Mouse (Mus musculus) limb, embryonic 14.5 days (tissue): Measurements from ENCODE around the gene Lhx8. TPM values are rescaled to one million over a fixed set of nuclear protein-coding genes. Genes with fewer than 3 reads are reported as not detected.

Experiments
- ATAC-seq: fragments of 200-750 bp; cut with Nextera tagmentation; 2 replicates; pipeline ENCODE4 v1.8.0; 2017; ENCODE audit warnings: low read depth, moderate number of reproducible peaks, moderate TSS enrichment; ENCODE audit not compliant: low FRiP score
- DNase-seq: peaks from one replicate; pipeline ENCODE4 v3.0.0-alpha.2; 2015; ENCODE audit warnings: low spot score
- H3K27ac ChIP-seq: fragments of 300-500 bp; sonication (generic); replicated peaks from 2 replicates; pipeline ENCODE4 v1.5.1; 2014; ENCODE audit warnings: low read depth, mild to moderate bottlenecking, low read length, moderate library complexity, mixed read lengths
- H3K27me3 ChIP-seq: fragments of 300-500 bp; sonication (generic); 2 replicates; pipeline ENCODE4 v1.6.1; 2014; ENCODE audit warnings: low read length, mixed read lengths; ENCODE audit not compliant: control insufficient read depth, insufficient read depth
- H3K36me3 ChIP-seq: fragments of 300-500 bp; sonication (generic); 2 replicates; pipeline ENCODE4 v1.6.1; 2014; ENCODE audit warnings: mild to moderate bottlenecking, low read length, moderate library complexity, mixed read lengths; ENCODE audit not compliant: control insufficient read depth, insufficient read depth
- H3K4me1 ChIP-seq: fragments of 300-500 bp; sonication (generic); 2 replicates; pipeline ENCODE4 v1.6.1; 2014; ENCODE audit warnings: antibody characterized with exemption, low read length, mixed read lengths; ENCODE audit not compliant: control insufficient read depth, insufficient read depth
- H3K4me2 ChIP-seq: fragments of 300-500 bp; sonication (generic); replicated peaks from 2 replicates; pipeline ENCODE4 v1.6.1; 2014; ENCODE audit warnings: low read depth, mild to moderate bottlenecking, low read length, moderate library complexity; ENCODE audit not compliant: severe bottlenecking
- H3K4me3 ChIP-seq: fragments of 300-500 bp; sonication (generic); replicated peaks from 2 replicates; pipeline ENCODE4 v1.5.1; 2014; ENCODE audit warnings: low read length
- H3K9ac ChIP-seq: fragments of 300-500 bp; sonication (generic); 2 replicates; pipeline ENCODE4 v1.6.1; 2014; ENCODE audit warnings: mild to moderate bottlenecking, low read depth, low read length, moderate library complexity; ENCODE audit not compliant: severe bottlenecking
- H3K9me3 ChIP-seq: fragments of 300-500 bp; sonication (generic); 2 replicates; pipeline ENCODE4 v1.6.1; 2016; ENCODE audit warnings: low read length; ENCODE audit not compliant: control insufficient read depth
- POLR2A ChIP-seq: fragments of 200-500 bp; IDR thresholded peaks from 2 replicates; pipeline ENCODE4 v1.8.0; 2012; ENCODE audit warnings: inconsistent platforms, mild to moderate bottlenecking, moderate library complexity, borderline replicate concordance; ENCODE audit not compliant: insufficient read depth, insufficient read length; ENCODE audit errors: extremely low read depth
- WGBS: fragments of 180-500 bp; shearing (Covaris S2); extraction: QIAGEN DNeasy Blood & Tissue Kit; methylation state at CpG from one replicate; pipeline ENCODE4 v1.1.7; 2014; 5-methylcytosine and 5-hydroxymethylcytosine counted together
- polyA plus RNA-seq, 2 experiments: library from polyadenylated mRNA; depleted of rRNA in 1 of 2; stranded (reverse) in 1 of 2; unstranded in 1 of 2; fragments of >200 nt; fragmentation: Nextera tagmentation in 1 of 2; extraction: Ambion mirVana in 1 of 2; gene quantifications; 2 replicates each; pipeline versions ENCODE4 v1.2.1 to v1.2.3; 2012 to 2014

Lhx8 gene
- polyA plus RNA-seq, 2 experiments = 2.2 to 2.9 TPM

DNA sequence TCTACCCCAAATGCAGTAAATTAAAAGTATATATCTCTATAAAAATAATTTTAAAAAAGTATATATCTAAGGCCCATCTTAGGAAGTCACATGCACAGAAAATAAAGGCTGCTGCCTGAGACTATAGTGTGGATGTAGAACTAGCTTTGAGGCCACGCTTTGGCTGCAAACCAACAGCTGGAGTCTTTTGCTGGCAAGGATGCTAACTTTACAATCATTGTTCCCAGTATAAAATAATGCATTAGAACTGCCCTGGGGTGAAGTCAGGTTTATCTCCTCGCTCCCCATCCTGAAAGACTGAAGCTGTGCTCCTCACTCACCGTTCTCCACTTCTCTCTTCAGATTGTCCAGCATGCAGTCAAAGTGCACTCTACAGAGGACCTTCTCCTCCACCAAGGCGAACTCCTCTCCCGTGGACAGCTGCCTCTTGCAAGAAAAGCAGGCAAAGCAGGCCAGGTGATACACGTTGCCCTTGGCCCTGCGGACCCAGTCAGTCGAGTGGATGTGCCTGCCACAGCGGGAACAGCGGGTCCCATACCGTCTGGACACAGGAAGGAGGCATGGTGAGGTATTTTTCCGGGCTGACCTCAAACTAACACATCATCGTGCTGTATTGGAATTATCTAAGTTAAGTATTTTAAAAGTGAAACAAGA lies 8.4 kb downstream of the Lhx8 start:
- 69% methylated on average over 13 of the region's 13 CpGs for WGBS
- Histone ChIP-seq H3K4me3 (no peak overlapping the region), H3K27me3 (peaks cover 39% of the 10 kb centered on the region), H3K36me3 (no peaks in the 10 kb centered on the region), H3K4me2 (no peak overlapping the region), H3K4me1 (no peaks in the 10 kb centered on the region), H3K9ac (no peak overlapping the region), H3K9me3 (no peaks in the 10 kb centered on the region), H3K27ac (no peak overlapping the region)
- TF ChIP-seq POLR2A = no peak
- ATAC-seq = no peak
- DNase-seq = no peak

DNA sequence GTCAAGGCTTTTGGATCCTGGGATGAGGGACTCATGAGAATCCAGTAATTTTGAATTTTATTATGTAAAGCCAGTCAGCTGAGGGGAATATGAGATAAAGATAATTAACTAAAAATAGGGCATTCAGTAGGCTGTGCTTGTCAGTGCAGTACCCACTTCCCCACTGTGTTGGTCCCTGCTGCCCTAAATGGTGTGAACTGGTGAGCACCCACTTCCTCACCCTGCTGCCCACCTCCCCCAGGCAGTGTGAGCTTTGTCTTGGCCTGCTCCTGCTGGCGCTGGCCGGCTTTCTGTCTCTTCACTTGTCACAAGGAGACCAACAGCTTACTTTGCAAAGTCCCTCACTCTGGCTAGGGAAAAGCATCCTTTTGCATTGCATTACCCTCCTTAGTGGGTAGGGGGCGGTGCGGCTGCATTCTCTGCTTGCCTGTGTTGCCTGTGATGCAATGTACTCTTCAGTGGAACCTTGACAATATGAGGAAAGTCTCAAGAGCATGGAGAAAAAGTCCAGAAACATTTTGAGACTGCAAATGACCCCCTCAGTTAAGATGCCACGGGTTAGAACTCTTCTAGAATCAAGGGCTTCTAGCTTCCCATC lies 12.7 kb downstream of the Lhx8 start:
- no peak for ATAC-seq
- H3K27ac ChIP-seq = no peak overlapping the region
- DNase-seq = no peak
- H3K27me3 ChIP-seq = peaks cover 5% of the 10 kb centered on the region; the same call in 1 of the 2 replicates
- no peak overlapping the region for H3K4me3 ChIP-seq
- H3K9me3 ChIP-seq = no peaks in the 10 kb centered on the region
- no peak for TF ChIP-seq POLR2A
- 22% methylated on average over 5 of the region's 5 CpGs for WGBS
- H3K36me3 ChIP-seq = no peaks in the 10 kb centered on the region
- H3K4me2 ChIP-seq = no peak overlapping the region
- no peak overlapping the region for H3K9ac ChIP-seq
- no peaks in the 10 kb centered on the region for H3K4me1 ChIP-seq

DNA sequence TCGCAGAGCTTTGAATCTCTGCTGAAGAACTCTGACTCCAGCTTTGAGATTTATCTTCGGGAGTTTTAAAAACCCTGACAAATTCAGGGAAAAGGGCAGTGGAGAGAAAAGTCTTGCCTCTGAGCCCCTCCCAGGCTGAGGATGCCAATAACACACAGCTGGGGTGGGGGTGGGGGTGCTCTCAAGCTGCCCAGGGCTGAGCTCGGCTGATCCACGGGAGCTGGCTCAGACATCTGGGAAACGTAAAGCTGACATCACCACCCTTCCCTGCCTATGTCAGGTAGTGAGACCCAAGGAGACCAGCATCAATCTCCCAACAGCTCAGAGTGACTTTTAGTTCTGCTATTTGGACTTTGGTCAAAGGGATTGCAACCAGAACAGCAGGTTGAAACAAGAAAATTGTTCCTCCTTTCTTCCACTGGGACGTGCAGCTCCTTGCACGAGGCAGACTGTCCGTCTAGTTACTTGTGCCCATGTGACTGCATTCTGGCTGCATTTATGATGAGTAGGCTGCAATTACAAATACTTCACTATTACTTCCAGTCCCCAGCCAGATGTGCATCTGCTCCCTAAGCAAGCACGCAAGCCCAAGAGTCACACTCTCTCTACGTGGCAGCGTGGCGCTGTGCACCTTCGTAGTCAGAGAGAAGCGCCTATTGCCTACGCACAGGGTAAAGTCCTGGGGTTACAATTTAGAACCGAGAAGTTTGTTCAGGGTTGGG lies 25.1 kb downstream of the Lhx8 start:
- WGBS = 33% methylated on average over 16 of the region's 16 CpGs
- Histone ChIP-seq H3K9me3 (no peaks in the 10 kb centered on the region), H3K4me3 (no peak overlapping the region), H3K4me2 (peak overlapping the region; percentile 16; the same call in 1 of the 2 replicates), H3K4me1 (peaks cover 12% of the 10 kb centered on the region; the same call in 1 of the 2 replicates), H3K36me3 (no peaks in the 10 kb centered on the region), H3K27ac (no peak overlapping the region), H3K27me3 (no peaks in the 10 kb centered on the region), H3K9ac (no peak overlapping the region)
- ATAC-seq (0 out of 2 replicates have a peak, but pooled peaks have one; percentile 41), DNase-seq (no peak)
- no peak for TF ChIP-seq POLR2A

DNA sequence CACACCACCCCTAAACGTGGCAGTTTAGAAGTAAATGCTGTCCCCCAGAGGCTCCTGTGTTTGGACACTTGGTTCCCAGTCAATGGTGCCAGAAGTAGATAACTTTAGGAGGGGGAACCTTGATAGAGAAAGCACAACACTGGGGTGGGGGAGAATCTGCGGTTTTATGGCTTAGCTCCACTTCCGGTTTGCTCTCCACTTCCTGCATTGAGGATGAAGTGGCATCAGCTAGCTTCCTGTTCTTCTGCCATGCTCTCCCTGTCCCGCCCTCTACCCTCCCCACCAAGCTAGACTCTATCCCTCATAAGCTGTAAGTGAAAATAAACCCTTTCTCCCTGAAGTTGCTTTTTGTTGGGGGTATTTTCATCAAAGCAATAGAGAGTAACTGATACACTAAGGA lies 29.4 kb downstream of the Lhx8 start:
- Histone ChIP-seq H3K4me2 (no peak overlapping the region), H3K4me1 (peaks cover 12% of the 10 kb centered on the region; the same call in 1 of the 2 replicates), H3K27me3 (no peaks in the 10 kb centered on the region), H3K36me3 (no peaks in the 10 kb centered on the region), H3K9ac (no peak overlapping the region), H3K4me3 (no peak overlapping the region), H3K9me3 (no peaks in the 10 kb centered on the region), H3K27ac (no peak overlapping the region)
- 81% methylated on average over 4 of the region's 4 CpGs for WGBS
- ATAC-seq = no peak
- no peak for DNase-seq
- no peak for TF ChIP-seq POLR2A

DNA sequence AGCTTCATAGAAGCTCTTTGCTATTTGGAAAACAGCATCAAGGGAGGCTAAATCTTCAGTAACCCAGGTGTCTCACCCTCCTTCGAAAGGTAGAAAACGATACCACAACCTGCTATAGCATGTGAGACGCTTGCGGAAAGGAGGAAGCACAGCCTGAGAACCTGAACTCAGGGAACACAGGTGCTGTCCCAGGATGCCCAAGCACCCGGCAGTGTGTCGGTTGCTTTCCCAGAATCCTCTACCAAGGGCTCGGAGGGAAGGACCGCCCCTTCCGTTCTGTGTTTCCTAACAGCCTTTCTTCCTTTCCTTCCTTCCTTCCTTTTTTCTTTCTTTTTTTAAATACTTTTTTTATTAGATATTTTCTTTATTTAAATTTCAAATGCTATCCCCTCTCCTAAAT lies 30.5 kb downstream of the Lhx8 start:
- Histone ChIP-seq H3K4me1 (peaks cover 5% of the 10 kb centered on the region; the same call in 1 of the 2 replicates), H3K9me3 (no peaks in the 10 kb centered on the region), H3K27ac (no peak overlapping the region), H3K36me3 (no peaks in the 10 kb centered on the region), H3K27me3 (no peaks in the 10 kb centered on the region), H3K4me2 (no peak overlapping the region), H3K4me3 (no peak overlapping the region), H3K9ac (no peak overlapping the region)
- ATAC-seq = no peak
- 94% methylated on average over 9 of the region's 9 CpGs for WGBS
- TF ChIP-seq POLR2A = no peak
- no peak for DNase-seq
